Mouse (Mus musculus) myocyte (in vitro differentiated cells): ENCODE results near the gene H2-M10.2. TPM values are rescaled to one million over a fixed set of nuclear protein-coding genes. Genes with fewer than 3 reads are reported as not detected.
"Not testable (repeated sequence)": the region's sequence is repeated elsewhere in the genome, so short reads cannot be mapped to it uniquely, and the experiment has no call there.

ENCODE experiments used
- H3K27me3 ChIP-seq: one replicate; pipeline ENCODE4 v1.6.1; 2011; ENCODE audit not compliant: control insufficient read depth, insufficient read depth, insufficient read length
- H3K36me3 ChIP-seq: one replicate; pipeline ENCODE4 v1.6.1; 2011; ENCODE audit not compliant: control insufficient read depth, insufficient read depth
- H3K4me2 ChIP-seq: one replicate; pipeline ENCODE4 v1.6.1; 2011; ENCODE audit warnings: low read depth, control low read depth
- H3K4me3 ChIP-seq: one replicate; pipeline ENCODE4 v1.5.1; 2011; ENCODE audit warnings: mild to moderate bottlenecking, control low read depth, moderate library complexity
- H3K79me2 ChIP-seq: one replicate; pipeline ENCODE4 v1.6.1; 2011; ENCODE audit not compliant: control insufficient read depth, insufficient read depth
- H3ac ChIP-seq: one replicate; pipeline ENCODE4 v1.6.1; 2011; ENCODE audit not compliant: control insufficient read depth, insufficient read length
- CEBPB ChIP-seq: IDR thresholded peaks from 2 replicates; pipeline ENCODE4 v1.6.1; 2011; ENCODE audit warnings: mild to moderate bottlenecking, moderate library complexity; ENCODE audit not compliant: poor library complexity, insufficient read depth, severe bottlenecking
- E2F4 ChIP-seq: IDR thresholded peaks from one replicate; pipeline ENCODE4 v1.6.1; 2011; ENCODE audit warnings: mild to moderate bottlenecking, control low read depth, moderate library complexity; ENCODE audit not compliant: insufficient read depth
- MYOD1 ChIP-seq, 3 experiments: IDR thresholded peaks; one replicate each; pipeline ENCODE4 v1.6.1; 2011; ENCODE audit warnings: control low read depth in 2 of 3, low read depth in 2 of 3, mild to moderate bottlenecking in 2 of 3, moderate library complexity in 1 of 3; ENCODE audit not compliant: insufficient read length in 2 of 3, control insufficient read depth in 1 of 3
- POLR2A ChIP-seq: IDR thresholded peaks from one replicate; pipeline ENCODE4 v1.6.1; 2011; ENCODE audit warnings: low read depth, mild to moderate bottlenecking, control low read depth, moderate library complexity; ENCODE audit not compliant: insufficient read length
- REST ChIP-seq: IDR thresholded peaks from one replicate; pipeline ENCODE4 v1.6.1; 2011; ENCODE audit warnings: mild to moderate bottlenecking, control low read depth, moderate library complexity; ENCODE audit not compliant: insufficient read depth, insufficient read length
- SRF ChIP-seq: IDR thresholded peaks from one replicate; pipeline ENCODE4 v1.6.1; 2011; ENCODE audit warnings: low read depth; ENCODE audit not compliant: control insufficient read depth, insufficient read length
- TCF12 ChIP-seq: IDR thresholded peaks from one replicate; pipeline ENCODE4 v1.6.1; 2011; ENCODE audit warnings: mild to moderate bottlenecking, control low read depth; ENCODE audit not compliant: poor library complexity, insufficient read depth, severe bottlenecking
- TCF3 ChIP-seq: IDR thresholded peaks from one replicate; pipeline ENCODE4 v1.6.1; 2011; ENCODE audit warnings: low read depth, control low read depth; ENCODE audit not compliant: insufficient read length
- USF1 ChIP-seq: IDR thresholded peaks from one replicate; pipeline ENCODE4 v1.6.1; 2011; ENCODE audit warnings: low read depth, mild to moderate bottlenecking, control low read depth, moderate library complexity
- polyA plus RNA-seq: library from polyadenylated mRNA; unstranded; fragments of >200 nt; fragmentation: generic; extraction: Trizol; gene quantifications from one replicate; pipeline ENCODE4 v1.2.1, GENCODE M21; 2012; ENCODE audit warnings: missing spikeins

The H2-M10.2 gene
- polyA plus RNA-seq, 1 experiment: not detected

GRCm38 (mm10) chr17:36237321-36237921, 48.9 kb downstream of the H2-M10.2 start:
- Histone ChIP-seq H3K27me3 (no peaks in the 10 kb centered on the region), H3K4me3 (peak overlapping the region; percentile 18), H3K36me3 (no peaks in the 10 kb centered on the region), H3K79me2 (no peaks in the 10 kb centered on the region), H3ac (peak overlapping the region; percentile 37), H3K4me2 (peak overlapping the region; percentile 76)
- TF ChIP-seq CEBPB: no peak
- no peak for TF ChIP-seq SRF
- TF ChIP-seq TCF12: no peak
- TF ChIP-seq USF1: no peak
- no peak for TF ChIP-seq E2F4
- no peak for TF ChIP-seq MYOD1 (IDR thresholded peaks at IDR 0.05; ENCODE audit: control insufficient read depth in 1 of 3, insufficient read length in 2 of 3, low read depth in 2 of 3)
- no peak for TF ChIP-seq TCF3
- no peak for TF ChIP-seq POLR2A
- TF ChIP-seq REST: no peak

- not testable (repeated sequence) for H3K79me2 ChIP-seq
Observed at GRCm38 (mm10) chr17:36235300-36235699, 51.0 kb downstream of the H2-M10.2 start.

More at GRCm38 (mm10) chr17:36235300-36235699, 51.0 kb downstream of the H2-M10.2 start:
- H3K4me2 ChIP-seq, H3ac ChIP-seq, H3K27me3 ChIP-seq, H3K4me3 ChIP-seq, H3K36me3 ChIP-seq: not testable (repeated sequence)

Other genes with a start within 250 kb of the H2-M10.2 start
- 22.1 TPM for gene H2-T22, start 243.7 kb downstream of the H2-M10.2 start, polyA plus RNA-seq
- not detected for gene Gm6034, start 243.5 kb downstream of the H2-M10.2 start, polyA plus RNA-seq
- 0.23 TPM for gene Gm11127, start 228.1 kb downstream of the H2-M10.2 start, polyA plus RNA-seq
- not detected for gene Gm19684, start 164.8 kb downstream of the H2-M10.2 start, polyA plus RNA-seq
- not detected for gene Gm7030, start 157.1 kb downstream of the H2-M10.2 start, polyA plus RNA-seq
- gene Gm8909, start 118.0 kb downstream of the H2-M10.2 start, polyA plus RNA-seq: not detected
- not detected for gene H2-T3, start 96.2 kb downstream of the H2-M10.2 start, polyA plus RNA-seq
- 59.2 TPM for gene Rpp21, start 28.4 kb downstream of the H2-M10.2 start, polyA plus RNA-seq
- 5.5 TPM for gene Trim39, start 14.2 kb downstream of the H2-M10.2 start, polyA plus RNA-seq
- gene H2-M10.1, start 39.7 kb upstream of the H2-M10.2 start, polyA plus RNA-seq: 1.4 TPM
- not detected for gene H2-M10.3, start 81.9 kb upstream of the H2-M10.2 start, polyA plus RNA-seq
- not detected for gene H2-M10.4, start 175.8 kb upstream of the H2-M10.2 start, polyA plus RNA-seq